Mouse (Mus musculus) liver, postnatal 0 days (tissue): ENCODE data around the gene Aldh3b1.

ENCODE experiments used
- CTCF ChIP-seq: sonication (generic); IDR thresholded peaks from 2 replicates; pipeline ENCODE4 v1.5.1; 2016; ENCODE audit warnings: antibody characterized with exemption, low read depth
- EP300 ChIP-seq: IDR thresholded peaks from 2 replicates; pipeline ENCODE4 v1.6.1; 2016; ENCODE audit warnings: antibody characterized with exemption, low read depth, mild to moderate bottlenecking

GRCm38 (mm10) chr19:3925859-3926258 lies 3.7 kb downstream of the Aldh3b1 start:
- no peak for TF ChIP-seq CTCF
- TF ChIP-seq EP300 = no peak
